Mouse (Mus musculus) heart, adult 18-20 months (tissue): Measurements from ENCODE around the gene Hk2. TPM values are rescaled to one million over a fixed set of nuclear protein-coding genes. Genes with fewer than 3 reads are reported as not detected.

ENCODE experiments used
- DNase-seq, 2 experiments: peaks; one replicate each; pipeline ENCODE4 v3.0.0; 2021 to 2022; ENCODE audit warnings: mixed read lengths in 1 of 2
- total RNA-seq, 2 experiments: library from RNA; stranded (reverse); gene quantifications; 2 replicates each; pipeline ENCODE4 v1.2.3; 2021

Gene Hk2
- total RNA-seq, 2 experiments from 2014 or later = 338 to 357 TPM

DNA sequence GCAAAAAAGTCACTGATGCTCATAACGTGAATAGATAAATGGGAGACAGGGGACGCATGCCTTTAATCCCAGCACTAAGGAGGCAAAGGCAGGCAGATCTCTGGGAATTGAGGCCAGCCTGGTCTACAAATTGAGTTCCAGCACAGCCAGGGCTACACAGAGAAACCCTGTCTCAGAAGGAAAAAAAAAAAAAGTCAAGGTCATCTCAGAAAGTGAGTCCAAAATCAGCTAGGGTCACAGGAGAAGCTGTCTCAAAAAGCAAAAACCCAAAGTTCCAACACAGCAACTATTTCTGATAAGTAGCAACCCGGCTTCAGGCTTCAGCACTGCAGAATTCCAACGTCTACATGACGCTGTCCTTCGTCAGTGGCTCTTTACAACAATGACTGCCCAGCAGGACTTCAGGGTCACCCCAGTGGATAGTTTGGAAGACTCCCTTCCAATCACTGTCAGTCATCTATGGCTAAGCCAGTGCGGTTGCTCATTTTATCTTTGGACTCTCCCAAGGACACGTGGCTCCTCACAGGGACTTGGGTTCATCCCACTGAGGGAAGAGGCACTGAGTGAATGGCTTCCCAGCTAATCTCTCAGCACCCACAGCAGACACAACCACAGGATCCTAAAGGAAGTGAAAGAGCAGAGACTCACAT, 33.3 kb downstream of the Hk2 start:
- peak in 1 of 2 experiments; percentile 50 for DNase-seq

DNA sequence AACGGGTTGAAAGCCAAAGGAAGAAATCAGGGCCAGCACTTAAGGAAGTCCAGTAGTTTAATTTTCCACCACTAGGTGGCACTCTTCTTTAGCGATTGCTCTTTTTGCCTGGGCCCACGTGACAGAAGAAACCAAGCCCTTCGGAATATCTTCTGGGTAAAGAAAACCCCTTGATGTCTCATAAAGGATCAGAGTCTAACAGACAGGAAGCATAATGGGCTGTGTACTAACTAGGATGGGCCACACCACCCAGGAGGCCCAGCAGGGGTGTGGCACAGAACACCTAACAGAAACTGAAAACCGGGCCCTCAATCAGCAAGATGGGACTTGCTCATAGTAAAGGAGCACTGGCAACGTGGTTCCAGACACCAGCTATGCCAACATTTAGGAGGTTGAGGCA, 34.0 kb downstream of the Hk2 start:
- DNase-seq = peak; percentile 68 to 85

DNA sequence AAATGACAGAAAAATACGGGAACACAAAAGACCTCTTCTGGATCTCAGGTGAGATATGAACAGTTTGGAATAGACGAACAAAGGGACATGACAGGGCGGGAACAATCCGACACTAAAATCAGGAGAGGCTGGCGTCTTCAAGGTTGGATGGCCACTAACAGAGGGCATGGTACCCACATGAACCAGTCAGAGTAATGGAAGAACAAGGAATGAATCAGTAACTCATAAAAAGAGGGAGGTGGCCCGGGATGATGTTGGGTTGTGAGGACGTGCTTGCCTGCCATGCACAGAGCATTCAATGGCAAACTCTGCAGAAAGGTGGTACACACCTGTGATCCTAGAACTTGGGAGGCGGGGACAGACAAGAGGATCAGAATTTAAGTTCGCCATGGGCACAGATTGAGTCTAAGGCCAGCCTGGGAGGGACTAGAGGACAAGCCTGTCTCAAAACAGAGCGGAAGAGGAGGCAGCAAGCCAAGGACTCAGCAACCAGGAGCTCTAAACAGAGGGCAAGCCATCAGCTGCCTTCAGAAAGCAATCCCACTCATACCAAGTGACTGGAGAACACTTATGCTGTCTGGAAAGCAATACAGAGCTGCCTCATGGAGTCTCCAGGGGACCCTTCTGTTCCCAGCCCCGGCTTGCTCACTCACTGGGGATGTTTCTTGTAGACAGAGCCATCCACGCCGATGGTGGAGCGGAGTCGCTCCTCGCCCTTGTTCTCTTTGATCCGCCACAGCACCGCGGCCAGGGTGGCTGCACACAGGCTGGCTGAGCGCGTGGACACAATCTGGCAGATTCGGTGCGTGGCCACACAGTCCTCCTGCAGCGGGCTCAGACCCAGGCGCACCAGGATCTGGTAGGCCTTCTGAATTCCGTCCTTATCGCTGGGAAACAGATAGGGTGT, 36.4 kb downstream of the Hk2 start:
- no peak for DNase-seq

DNA sequence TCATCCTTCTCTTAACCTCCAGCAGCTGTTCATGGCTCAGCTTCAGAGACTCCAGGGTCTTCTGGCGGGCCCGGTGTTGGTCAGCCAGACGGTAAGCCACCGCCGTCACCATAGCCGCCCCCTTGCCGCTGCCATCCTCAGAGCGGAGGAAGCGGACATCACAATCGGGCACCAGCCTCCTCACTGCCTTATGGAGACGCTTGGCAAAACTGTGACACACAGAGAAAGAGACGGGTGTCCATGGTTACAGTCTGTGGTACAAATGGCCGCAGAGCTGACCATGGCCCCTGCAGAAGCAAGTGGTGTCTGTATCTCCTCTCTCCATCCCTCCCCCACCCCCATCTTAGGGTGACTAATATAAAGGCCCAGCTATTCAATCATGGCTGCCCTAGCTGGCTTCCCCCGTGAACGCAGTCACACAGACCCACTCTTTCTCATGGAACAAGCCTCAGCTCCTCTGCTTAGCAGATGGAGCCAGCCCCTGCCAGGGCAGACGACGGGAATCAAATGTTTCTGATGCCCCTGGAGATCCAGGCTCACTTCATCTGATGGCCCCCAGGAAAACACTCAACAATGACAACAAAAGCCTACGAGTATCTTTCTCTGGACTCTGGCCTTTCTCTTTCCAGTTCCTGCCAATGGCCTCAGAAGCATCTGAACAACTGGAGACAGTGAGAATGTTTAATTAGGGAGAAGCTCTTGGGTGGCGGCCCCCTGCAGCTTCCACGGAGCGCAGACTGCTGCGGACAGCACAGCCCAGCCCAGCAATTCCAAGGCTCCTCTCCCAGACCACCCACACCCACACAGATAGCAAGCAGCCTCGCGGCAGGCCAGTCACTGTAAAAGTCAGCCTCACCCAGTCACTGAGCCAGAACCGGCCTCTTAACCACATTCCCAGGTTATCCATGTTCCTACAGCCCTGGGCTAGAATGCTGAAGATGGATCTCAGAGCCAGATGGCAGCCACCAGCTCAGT, 37.3 kb downstream of the Hk2 start:
- no peak for DNase-seq

DNA sequence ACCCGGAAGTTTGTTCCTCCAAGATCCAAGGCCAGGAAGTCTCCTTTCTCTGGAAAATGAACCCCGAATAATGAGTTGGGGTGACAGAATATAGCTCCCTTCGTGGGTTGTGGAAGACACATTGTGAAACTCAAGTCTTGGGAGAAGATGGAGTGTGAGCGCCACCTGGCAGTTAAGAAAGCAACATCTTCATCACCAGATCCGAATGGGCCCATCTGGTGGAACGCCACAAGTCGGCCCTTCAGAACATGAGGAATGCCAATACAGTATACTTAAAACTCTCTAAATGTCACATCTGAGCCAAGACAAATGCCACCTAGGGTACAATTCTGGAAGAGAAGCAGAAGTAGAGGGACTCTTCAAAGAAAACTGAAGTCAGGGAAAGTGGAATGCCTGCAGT, 38.9 kb downstream of the Hk2 start:
- no peak for DNase-seq

DNA sequence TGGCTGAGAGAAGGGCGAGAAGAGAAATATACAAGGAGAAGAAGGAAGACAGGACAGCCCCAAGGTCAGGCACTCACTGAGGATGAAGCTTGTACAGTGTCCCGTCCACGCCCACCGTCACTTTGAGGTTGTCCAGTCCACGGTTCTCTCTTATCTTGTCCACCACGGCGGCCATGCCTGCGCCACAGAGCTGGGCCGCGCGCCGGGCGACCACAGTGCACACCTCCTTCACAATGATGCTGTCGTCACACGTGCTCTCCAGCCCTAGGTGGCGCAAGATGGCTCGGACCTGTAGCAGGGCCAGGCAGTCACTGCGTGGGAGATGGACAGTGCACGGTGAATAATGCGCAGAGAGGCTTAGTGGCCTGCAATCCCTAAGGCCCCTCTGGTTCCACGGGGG, 45.6 kb downstream of the Hk2 start:
- no peak for DNase-seq

DNA sequence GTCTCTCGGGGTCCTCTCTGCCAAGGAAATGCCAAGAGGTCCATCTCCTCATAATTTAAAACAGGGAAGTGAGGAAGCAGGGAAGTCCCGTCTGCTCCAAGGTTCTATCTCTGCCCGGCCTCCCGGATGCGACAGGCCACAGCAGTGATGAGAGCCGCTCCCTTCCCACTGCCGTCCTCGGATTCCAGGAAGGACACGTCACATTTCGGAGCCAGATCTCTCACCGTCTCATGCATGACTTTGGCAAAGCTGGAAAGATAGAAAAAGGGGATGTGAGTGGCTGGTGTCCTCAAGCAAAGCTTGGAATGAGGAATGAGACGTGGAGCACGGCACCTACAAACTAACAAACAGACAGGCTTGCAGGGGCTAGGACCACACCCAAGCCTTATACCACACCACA, 47.0 kb downstream of the Hk2 start:
- DNase-seq = no peak

DNA sequence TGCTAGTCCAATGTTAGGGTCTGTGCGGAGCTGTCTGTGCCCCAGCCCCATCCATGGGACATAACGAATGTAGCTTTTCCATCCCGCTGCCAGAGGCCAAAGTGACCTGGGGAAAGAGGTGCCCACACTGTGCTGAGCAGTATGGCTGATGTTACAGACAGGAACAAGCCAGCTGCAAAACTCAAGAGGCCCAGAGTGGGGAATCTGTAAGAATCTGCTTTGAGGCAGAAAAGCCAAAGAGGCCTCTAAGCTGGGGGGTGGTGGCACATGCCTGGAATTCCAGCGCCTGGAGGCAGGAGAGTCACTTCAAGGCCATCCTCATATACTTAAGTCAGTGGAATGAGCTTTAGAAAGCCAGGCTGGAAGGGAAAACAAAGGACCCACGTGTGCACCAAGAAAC, 50.9 kb downstream of the Hk2 start:
- DNase-seq = no peak

DNA sequence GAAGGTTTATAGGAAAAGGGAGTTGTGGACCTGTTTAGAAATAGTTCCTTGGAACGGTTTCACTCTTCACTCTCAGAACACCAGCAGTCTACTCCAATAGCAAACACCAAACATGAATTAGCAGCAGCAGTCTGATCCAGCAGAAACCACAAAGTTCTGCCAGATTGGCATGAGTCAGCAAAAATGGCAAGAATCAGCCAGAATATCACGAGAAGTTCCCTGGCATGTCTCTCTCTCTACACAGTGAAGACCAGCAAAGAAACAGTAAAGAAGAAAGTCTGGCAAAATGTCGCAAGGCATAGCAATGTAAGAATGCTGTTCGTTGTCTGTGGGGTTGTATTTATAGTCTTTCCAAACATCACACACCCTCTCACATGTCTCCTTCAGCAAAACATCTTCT, 58.1 kb downstream of the Hk2 start:
- DNase-seq = no peak

DNA sequence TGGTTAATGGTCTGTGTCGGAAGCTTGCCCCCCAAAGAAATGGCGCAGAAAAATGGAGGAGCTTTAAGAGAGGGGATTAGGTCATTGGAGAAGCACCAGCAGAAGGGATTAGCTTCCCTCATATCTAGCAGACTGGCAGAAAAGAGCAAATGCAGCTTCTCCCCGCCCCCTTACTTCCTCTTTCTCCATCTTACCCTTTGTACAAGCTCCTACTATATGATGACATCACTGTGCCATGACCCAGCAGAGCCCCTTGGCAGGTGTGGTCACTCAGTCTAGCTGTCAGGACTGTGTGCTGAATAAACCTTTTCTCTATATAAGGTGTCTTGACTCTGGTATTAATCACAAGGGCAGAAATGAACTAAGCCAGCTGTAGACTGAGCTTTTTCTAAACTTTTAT, 58.6 kb downstream of the Hk2 start:
- DNase-seq = no peak

DNA sequence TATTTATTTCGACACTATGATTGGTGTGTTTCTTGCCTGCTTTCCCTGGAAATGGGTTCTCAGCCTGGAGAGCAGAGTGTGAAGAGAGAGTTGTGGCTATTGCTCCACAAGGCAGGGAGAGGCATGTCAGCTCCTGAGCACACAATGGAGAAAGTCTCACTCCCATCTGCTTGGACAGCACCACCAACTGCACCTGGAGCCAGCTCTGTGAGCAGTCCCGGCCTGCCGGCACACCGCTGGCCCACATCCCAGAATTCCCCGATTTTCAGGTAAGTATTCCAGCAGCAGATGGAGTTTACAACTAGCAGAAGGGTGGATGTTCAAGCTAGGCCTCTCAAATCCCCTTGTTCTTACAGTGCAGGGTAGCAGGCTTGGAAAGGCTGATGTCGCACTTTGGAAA, 59.0 kb downstream of the Hk2 start:
- DNase-seq = no peak

DNA sequence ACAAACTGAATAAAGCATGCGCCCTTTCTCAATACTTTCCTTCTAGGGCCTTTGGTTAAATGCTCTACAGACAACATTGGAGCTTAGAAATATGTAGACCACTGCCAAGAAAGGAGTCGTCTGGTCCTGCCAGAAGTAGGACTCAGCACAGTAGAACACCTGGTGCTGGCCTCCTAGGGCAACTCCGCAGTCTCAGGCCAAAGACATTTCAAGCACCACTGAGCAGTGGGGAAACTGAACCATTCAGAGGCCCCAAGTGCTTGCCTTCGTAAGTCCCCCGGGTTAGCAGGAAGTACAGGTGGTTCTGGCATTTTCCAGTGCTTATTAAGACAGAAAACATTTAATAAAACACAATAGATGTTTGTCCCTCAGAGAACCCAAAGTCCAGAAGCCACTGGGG, 59.4 kb downstream of the Hk2 start:
- DNase-seq = no peak

DNA sequence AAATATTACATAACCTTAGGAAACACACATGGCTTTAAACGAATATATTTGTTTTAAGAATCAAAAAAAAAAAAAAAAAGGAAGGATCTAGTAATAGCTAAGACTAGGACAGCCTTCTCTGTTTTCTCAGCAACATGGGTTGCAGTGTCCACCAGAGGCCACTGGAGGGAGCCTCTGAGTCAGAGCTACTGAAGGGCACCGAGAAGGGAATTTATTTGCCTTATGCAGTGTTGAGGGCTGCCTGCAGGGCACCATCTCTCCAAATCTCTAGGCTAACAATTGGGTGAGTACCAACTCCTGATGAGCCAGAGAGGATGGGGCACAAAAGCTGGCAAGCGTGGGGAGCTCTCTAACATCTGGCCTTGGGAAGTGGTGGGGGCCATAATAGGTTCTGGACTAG, 60.0 kb downstream of the Hk2 start:
- DNase-seq = peak; percentile 57 to 84

DNA sequence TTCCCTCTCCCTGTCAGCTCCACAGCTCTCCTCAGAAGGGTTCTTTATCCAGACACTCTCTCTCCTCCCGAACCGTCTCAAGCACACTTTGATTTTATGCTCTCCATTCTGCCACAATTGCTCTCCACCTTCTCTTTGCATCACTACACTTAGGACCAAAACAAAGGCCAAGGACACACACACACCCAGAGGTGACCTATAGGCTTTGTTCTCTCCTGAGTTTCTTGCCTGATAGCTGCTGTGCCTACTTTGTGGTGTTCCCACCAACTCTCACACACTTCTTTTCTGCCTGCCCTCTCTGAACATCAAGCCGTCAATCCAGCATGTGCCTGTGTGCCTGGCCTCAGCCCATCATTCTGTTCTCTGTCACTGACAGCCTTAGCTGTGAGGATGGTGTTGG, 66.5 kb downstream of the Hk2 start:
- no peak for DNase-seq

DNA sequence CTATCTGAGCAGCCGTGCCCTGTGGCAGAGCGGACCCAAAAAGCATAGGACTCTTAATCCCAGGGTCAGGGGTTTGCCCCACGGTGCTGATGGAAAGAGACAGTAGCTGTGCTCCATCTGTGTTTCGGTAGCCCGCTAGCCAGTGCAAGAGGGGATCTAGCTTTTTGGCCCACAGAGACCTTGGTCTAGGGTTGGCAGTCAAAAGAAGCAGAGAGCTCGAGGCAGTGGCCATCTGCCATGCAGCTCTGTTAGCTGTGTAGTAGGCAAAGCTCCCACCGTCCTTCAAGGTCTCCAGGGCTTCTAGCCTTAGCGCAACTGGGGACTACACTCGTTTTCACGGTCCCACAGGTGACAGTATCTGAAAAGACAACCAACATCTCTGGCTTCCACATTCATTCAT, 67.0 kb downstream of the Hk2 start:
- no peak for DNase-seq

DNA sequence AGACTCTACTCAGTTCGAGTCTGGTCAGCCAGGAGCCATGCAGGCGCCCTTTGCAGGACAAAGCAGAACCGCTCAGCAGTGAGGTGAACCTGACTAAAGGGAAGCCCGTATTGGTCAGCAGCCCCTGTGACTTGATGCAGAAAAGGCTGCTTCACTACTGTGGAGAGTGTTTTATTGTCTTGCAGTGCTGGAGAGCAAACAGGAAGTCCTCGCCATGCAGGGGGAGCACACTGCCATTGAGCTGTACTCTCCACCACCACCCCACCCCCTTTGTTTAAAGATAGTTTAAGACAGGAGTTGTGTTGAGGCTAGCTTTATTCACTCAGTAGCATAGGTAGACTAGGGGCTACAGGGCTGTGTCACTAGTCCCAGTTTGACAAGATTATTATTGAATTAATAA, 69.0 kb downstream of the Hk2 start, which contains the start of gene Pole4:
Gene Pole4 (minus strand): TSS at position 145 of the 400 bp plus-strand sequence.
- no peak for DNase-seq

DNA sequence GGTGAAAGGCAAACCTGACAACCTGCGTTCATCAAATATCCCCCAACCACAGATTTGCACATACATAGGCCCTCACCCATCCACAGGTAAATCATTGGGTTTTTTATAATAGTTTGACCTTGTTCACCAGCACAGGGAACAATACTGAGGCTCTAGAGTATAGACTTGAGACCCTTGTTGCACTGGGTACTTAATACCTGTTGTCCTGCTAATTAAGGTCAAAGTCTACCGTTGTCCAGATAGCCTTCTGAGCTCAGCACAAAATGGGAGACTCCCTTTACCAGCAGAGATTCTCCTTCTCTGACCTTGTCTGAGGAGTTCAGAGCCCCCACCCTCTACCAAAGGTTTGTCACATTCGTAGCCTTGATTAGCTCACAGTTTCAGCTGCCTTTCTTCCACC, 70.5 kb downstream of the Hk2 start:
- DNase-seq = no peak

DNA sequence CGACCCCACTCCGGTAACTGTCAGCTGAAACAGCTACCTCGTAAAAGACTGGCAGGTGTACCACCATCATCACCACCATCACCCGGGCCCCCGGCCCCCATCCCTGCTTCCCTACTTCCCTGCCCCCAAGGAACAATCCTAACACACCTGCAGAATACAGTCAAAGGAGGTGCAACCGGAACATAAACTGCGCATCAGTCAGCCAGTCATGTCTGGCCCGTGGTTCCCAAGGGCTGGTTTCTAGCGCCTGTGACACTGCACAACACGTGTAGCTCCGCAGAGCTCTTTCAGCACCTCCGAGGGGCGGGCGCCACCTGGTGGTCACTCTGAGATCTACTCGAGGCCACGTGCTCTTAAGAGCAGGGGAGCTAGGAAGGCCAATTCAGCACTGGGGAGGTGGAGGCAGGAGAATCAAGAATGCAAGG, 71.6 kb downstream of the Hk2 start:
- DNase-seq = peak; percentile 77 to 90

DNA sequence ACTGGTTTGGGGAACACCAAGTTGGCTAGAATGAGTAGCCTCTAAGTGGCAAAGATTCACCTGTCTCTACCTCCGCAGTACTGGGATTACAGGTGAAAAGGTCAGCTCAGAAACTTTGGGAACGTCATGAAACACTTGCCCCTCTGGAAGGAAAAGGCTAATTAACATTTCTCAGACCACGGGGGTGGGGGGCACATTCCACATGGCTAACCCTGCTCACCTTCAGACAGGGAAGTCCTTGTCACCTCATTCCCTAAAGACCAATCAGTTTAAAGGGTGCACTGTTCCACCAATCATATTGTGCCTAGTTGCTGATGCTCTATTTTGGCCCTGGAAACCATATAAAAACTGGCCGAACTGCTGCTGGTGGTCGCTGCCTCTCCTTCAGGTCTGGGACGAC, 73.0 kb downstream of the Hk2 start:
- no peak for DNase-seq

DNA sequence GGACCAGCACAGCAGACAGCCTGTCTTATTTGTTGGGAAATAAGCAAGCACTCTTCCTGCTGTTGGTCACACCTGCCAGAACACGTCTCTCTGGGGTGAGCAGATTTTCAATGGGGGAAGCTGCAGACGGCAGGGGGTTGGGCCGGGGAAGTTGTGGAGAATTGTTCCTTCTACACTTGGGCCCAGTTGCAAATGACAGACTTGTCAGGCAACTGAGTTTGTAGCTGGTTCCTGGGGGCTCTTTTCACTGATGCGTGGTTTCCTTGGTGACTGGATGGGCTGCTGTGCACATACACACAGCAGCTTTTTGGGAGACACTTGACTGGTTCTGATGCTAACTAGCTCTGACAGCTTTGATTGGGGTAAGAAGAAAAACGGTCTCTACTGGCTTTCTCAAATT, 74.4 kb downstream of the Hk2 start:
- no peak for DNase-seq

DNA sequence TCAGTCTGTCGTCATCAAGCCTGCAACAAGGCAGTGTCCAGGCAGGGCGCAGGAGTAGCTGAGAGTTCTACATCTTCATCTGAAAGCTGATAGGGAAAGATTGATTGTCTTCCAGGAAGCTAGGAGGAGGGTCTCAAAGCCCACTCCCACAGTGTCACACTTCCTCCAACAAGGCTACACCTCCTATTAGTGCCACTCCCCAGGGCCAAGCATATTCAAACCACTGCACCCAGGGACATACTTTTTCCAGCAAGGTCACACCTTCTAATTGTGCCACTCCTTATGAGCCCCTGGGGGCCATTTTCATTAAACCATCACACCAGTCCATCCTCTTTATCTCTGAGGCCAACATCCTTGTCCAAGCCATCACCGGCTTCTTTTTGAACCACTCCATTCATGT, 77.5 kb downstream of the Hk2 start:
- DNase-seq = no peak

DNA sequence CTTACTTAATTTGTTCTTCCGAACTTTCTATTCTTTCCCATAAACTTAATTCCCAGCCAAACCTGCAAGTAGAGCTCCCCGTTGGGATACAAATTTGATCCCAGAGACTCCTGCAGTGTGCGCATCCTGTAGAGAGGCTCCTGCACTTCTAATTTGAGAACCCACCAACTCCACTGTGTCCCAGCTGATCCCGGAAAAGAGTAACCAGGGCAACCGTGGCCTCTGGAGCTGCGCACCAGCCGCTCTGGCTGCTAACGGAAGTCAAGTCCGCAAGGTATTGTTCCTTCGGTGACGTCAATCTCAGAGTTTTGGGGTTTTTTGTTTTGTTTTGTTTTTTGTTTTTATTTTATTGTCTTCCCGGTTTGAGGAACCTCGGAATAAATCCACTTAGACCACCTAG, 79.6 kb downstream of the Hk2 start:
- DNase-seq = no peak

DNA sequence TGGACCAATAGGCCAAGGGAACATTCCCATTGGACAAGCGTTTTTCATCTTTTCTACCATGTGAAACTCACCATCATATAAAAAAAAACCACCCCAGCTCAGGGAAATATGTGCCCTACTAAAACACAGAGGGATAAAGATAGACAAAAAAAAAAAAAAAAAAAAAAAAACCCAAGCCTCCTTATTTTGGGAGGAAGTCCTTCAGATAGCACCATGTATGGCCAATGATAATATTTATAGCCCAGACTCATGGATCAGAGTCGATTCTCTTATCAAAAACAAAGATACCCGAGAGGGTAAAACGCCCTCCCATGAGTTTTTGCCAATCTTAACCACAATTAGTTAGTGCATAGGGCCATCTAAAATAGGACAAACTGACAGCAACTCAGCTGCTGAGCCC, 84.8 kb downstream of the Hk2 start:
- DNase-seq = no peak
